Mouse (Mus musculus) monocyte, adult 2 months (primary cell): ENCODE data around the gene Ubap1.
A peak's percentile ranks its signal among the peaks of the same experiment; 100 is the strongest.

Experiments used
- DNase-seq, 2 experiments: peaks; one replicate each; pipeline ENCODE4 v3.0.0; 2022; ENCODE audit warnings: low spot score in 2 of 2, low read depth in 1 of 2

Gene Ubap1

GRCm38 (mm10) chr4:41348584-41349198 is at the start of gene Ubap1:
Gene Ubap1, plus strand, starts transcription at chr4:41348996.
- DNase-seq, result peak; percentile 68 to 83

- DNase-seq, result no peak
Measured at GRCm38 (mm10) chr4:41303671-41304070, 45.1 kb upstream of the Ubap1 start.

GRCm38 (mm10) chr4:41304302-41304701 is 44.5 kb upstream of the Ubap1 start:
- DNase-seq, result no peak

GRCm38 (mm10) chr4:41307406-41307805 is 41.4 kb upstream of the Ubap1 start:
- DNase-seq, result no peak

- peak; percentile 38 to 40 for DNase-seq
Measured at GRCm38 (mm10) chr4:41310567-41311563, 37.9 kb upstream of the Ubap1 start.

- no peak for DNase-seq
Measured at GRCm38 (mm10) chr4:41313722-41314121, 35.1 kb upstream of the Ubap1 start.

- DNase-seq, result peak; percentile 93 to 94
Measured at GRCm38 (mm10) chr4:41314141-41315129, 34.4 kb upstream of the Ubap1 start, which contains the start of gene Dcaf12. Gene Dcaf12, minus strand, starts transcription at chr4:41314889.

- no peak for DNase-seq
Measured at GRCm38 (mm10) chr4:41315173-41315572, 33.6 kb upstream of the Ubap1 start.

- DNase-seq, result no peak
Measured at GRCm38 (mm10) chr4:41318267-41318666, 30.5 kb upstream of the Ubap1 start.

- DNase-seq, result no peak
Measured at GRCm38 (mm10) chr4:41320971-41321370, 27.8 kb upstream of the Ubap1 start.

- no peak for DNase-seq
Measured at GRCm38 (mm10) chr4:41326876-41327275, 21.9 kb upstream of the Ubap1 start.

GRCm38 (mm10) chr4:41329481-41329880 is 19.3 kb upstream of the Ubap1 start:
- DNase-seq, result no peak

GRCm38 (mm10) chr4:41331085-41331484 is 17.7 kb upstream of the Ubap1 start:
- no peak for DNase-seq

- no peak for DNase-seq
Measured at GRCm38 (mm10) chr4:41331698-41332421, 16.9 kb upstream of the Ubap1 start.

GRCm38 (mm10) chr4:41336546-41336945 is 12.2 kb upstream of the Ubap1 start:
- DNase-seq, result no peak

GRCm38 (mm10) chr4:41340912-41341550 is 7.8 kb upstream of the Ubap1 start:
- DNase-seq, result no peak

- no peak for DNase-seq
Measured at GRCm38 (mm10) chr4:41346011-41346410, 2.8 kb upstream of the Ubap1 start.

GRCm38 (mm10) chr4:41347839-41348238 is 957 bp upstream of the Ubap1 start:
- DNase-seq, result no peak

GRCm38 (mm10) chr4:41349199-41349591 is 399 bp downstream of the Ubap1 start:
- no peak for DNase-seq

- no peak for DNase-seq
Measured at GRCm38 (mm10) chr4:41352758-41353157, 4.0 kb downstream of the Ubap1 start.
